Mouse (Mus musculus): ENCODE data around the gene Efs. TPM values are rescaled to one million over a fixed set of nuclear protein-coding genes. Genes with fewer than 3 reads are reported as not detected.
A peak's percentile ranks its signal among the peaks of the same experiment; 100 is the strongest.

Efs gene
- total and polyA plus RNA-seq, 2 experiments from 2014 or later = 8.5 to 41.4 TPM

GRCm38 (mm10) chr14:54892200-54892599 lies 33.7 kb downstream of the Efs start, which contains the start of gene Pabpn1:
Gene Pabpn1 (plus strand): TSS chr14:54892500.
- H3K27ac ChIP-seq (ENCODE audit: low read depth, low read length) = peak within 1 kb of the TSS; percentile 67
- peak within 1 kb of the TSS; percentile 37 for H3K4me2 ChIP-seq (ENCODE audit: low read depth, low read length, poor library complexity, severe bottlenecking)
- 96% methylated on average over 3 of the region's 3 CpGs for WGBS
- peak within 1 kb of the TSS; percentile 73 for H3K4me3 ChIP-seq (ENCODE audit: low read depth, low read length)
- peaks cover 5% of the 10 kb centered on the region for H3K36me3 ChIP-seq (ENCODE audit: insufficient read depth, low read length)
- no peak for TF ChIP-seq CTCF (IDR thresholded peaks at IDR 0.05)
- H3K9me3 ChIP-seq (ENCODE audit: low read length) = no peaks in the 10 kb centered on the region
- no peak within 1 kb of the TSS for H3K9ac ChIP-seq (replicated peaks; ENCODE audit: low read length, poor library complexity, severe bottlenecking)
- H3K27me3 ChIP-seq (ENCODE audit: insufficient read depth, low read length) = no peaks in the 10 kb centered on the region
- no peak for ATAC-seq (ENCODE audit: low FRiP score)
- no peak for DNase-seq (ENCODE audit: low spot score)
- H3K4me1 ChIP-seq (ENCODE audit: insufficient read depth, low read length) = no peaks in the 10 kb centered on the region

GRCm38 (mm10) chr14:54885309-54885708 lies 40.6 kb downstream of the Efs start:
- Histone ChIP-seq H3K27ac (ENCODE audit: low read depth, low read length) (no peak overlapping the region), H3K4me3 (ENCODE audit: low read depth, low read length) (no peak overlapping the region), H3K36me3 (ENCODE audit: insufficient read depth, low read length) (0 out of 2 replicates have a peak, but pooled peaks cover 4% of the 10 kb centered on the region), H3K27me3 (ENCODE audit: insufficient read depth, low read length) (no peaks in the 10 kb centered on the region), H3K4me1 (ENCODE audit: insufficient read depth, low read length) (peaks cover 8% of the 10 kb centered on the region; the same call in 1 of the 2 replicates), H3K9ac (replicated peaks; ENCODE audit: low read length, poor library complexity, severe bottlenecking) (no peak overlapping the region), H3K9me3 (ENCODE audit: low read length) (no peaks in the 10 kb centered on the region), H3K4me2 (ENCODE audit: low read depth, low read length, poor library complexity, severe bottlenecking) (no peak overlapping the region)
- no peak for ATAC-seq (ENCODE audit: low FRiP score)
- WGBS = 95% methylated on average over 11 of the region's 11 CpGs
- TF ChIP-seq CTCF (IDR thresholded peaks at IDR 0.05) = no peak
- DNase-seq (ENCODE audit: low spot score) = no peak

- Histone ChIP-seq H3K27me3 (ENCODE audit: insufficient read depth, low read length) (no peaks in the 10 kb centered on the region), H3K4me3 (ENCODE audit: low read depth, low read length) (peak overlapping the region; percentile 73), H3K27ac (ENCODE audit: low read depth, low read length) (peak overlapping the region; percentile 91), H3K9me3 (ENCODE audit: low read length) (no peaks in the 10 kb centered on the region), H3K9ac (replicated peaks; ENCODE audit: low read length, poor library complexity, severe bottlenecking) (peak overlapping the region; percentile 98), H3K36me3 (ENCODE audit: insufficient read depth, low read length) (0 out of 2 replicates have a peak, but pooled peaks cover 4% of the 10 kb centered on the region), H3K4me1 (ENCODE audit: insufficient read depth, low read length) (peaks cover 8% of the 10 kb centered on the region; the same call in 1 of the 2 replicates), H3K4me2 (ENCODE audit: low read depth, low read length, poor library complexity, severe bottlenecking) (peak overlapping the region; percentile 78)
- DNase-seq (ENCODE audit: low spot score) (no peak), ATAC-seq (ENCODE audit: low FRiP score) (0 out of 2 replicates have a peak, but pooled peaks have one; percentile 2)
- no peak for TF ChIP-seq CTCF (IDR thresholded peaks at IDR 0.05)
- WGBS = 37% methylated on average over 21 of the region's 21 CpGs
Measured at GRCm38 (mm10) chr14:54884022-54884712, 41.8 kb downstream of the Efs start.

GRCm38 (mm10) chr14:54883154-54884021 lies 42.5 kb downstream of the Efs start, which contains the start of the genes Bcl2l2 and Gm20521:
Gene Bcl2l2 (plus strand): TSS chr14:54883377.
Gene Gm20521 (plus strand): TSS chr14:54883441.
- no peaks in the 10 kb centered on the region for H3K27me3 ChIP-seq (ENCODE audit: insufficient read depth, low read length)
- under 1% methylated on average over 25 of the region's 27 CpGs for WGBS
- H3K27ac ChIP-seq (ENCODE audit: low read depth, low read length) = peak within 1 kb of the TSS; percentile 91
- H3K4me3 ChIP-seq (ENCODE audit: low read depth, low read length) = peak within 1 kb of the TSS; percentile 73
- 0 out of 2 replicates have a peak, but pooled peaks cover 4% of the 10 kb centered on the region for H3K36me3 ChIP-seq (ENCODE audit: insufficient read depth, low read length)
- H3K9me3 ChIP-seq (ENCODE audit: low read length) = no peaks in the 10 kb centered on the region
- peaks cover 8% of the 10 kb centered on the region; the same call in 1 of the 2 replicates for H3K4me1 ChIP-seq (ENCODE audit: insufficient read depth, low read length)
- peak; percentile 93 for DNase-seq (ENCODE audit: low spot score)
- TF ChIP-seq CTCF (IDR thresholded peaks at IDR 0.05) = no peak
- H3K4me2 ChIP-seq (ENCODE audit: low read depth, low read length, poor library complexity, severe bottlenecking) = peak within 1 kb of the TSS; percentile 78
- peak within 1 kb of the TSS; percentile 98 for H3K9ac ChIP-seq (replicated peaks; ENCODE audit: low read length, poor library complexity, severe bottlenecking)
- ATAC-seq (ENCODE audit: low FRiP score) = peak; percentile 90

- peak; percentile 57 for TF ChIP-seq CTCF (IDR thresholded peaks at IDR 0.05)
- WGBS = under 1% methylated on average over 45 of the region's 61 CpGs
- peak within 1 kb of the TSS; percentile 68 for H3K4me2 ChIP-seq (ENCODE audit: low read depth, low read length, poor library complexity, severe bottlenecking)
- peak within 1 kb of the TSS; percentile 81 for H3K4me3 ChIP-seq (ENCODE audit: low read depth, low read length)
- no peaks in the 10 kb centered on the region; the same call in 1 of the 2 replicates for H3K36me3 ChIP-seq (ENCODE audit: insufficient read depth, low read length)
- no peaks in the 10 kb centered on the region for H3K27me3 ChIP-seq (ENCODE audit: insufficient read depth, low read length)
- H3K9ac ChIP-seq (replicated peaks; ENCODE audit: low read length, poor library complexity, severe bottlenecking) = peak within 1 kb of the TSS; percentile 89
- H3K9me3 ChIP-seq (ENCODE audit: low read length) = no peaks in the 10 kb centered on the region
- H3K4me1 ChIP-seq (ENCODE audit: insufficient read depth, low read length) = no peaks in the 10 kb centered on the region
- DNase-seq (ENCODE audit: low spot score) (peak; percentile 67), ATAC-seq (ENCODE audit: low FRiP score) (peak; percentile 78)
- peak within 1 kb of the TSS; percentile 96 for H3K27ac ChIP-seq (ENCODE audit: low read depth, low read length)
Measured at GRCm38 (mm10) chr14:54877048-54877715, 48.7 kb downstream of the Efs start, which contains the start of gene Ppp1r3e. Gene Ppp1r3e (minus strand): TSS chr14:54877550.
